8 mouse cellular contexts compared by ENCODE assay signal in genomic region chr19:46308303-46308702, GRCm38 (mm10). TPM values are rescaled to one million over a fixed set of nuclear protein-coding genes. Genes with fewer than 3 reads are reported as not detected.
A peak's percentile ranks its signal among the peaks of the same experiment; 100 is the strongest.
DNase-seq lines count a peak whose midpoint lies in the region; ATAC-seq lines count a peak whose summit lies in the region.

No protein-coding gene starts in this region.

- no peak overlapping the region for H3K9ac ChIP-seq in hindbrain, embryonic 15.5 days
- H3K9ac ChIP-seq in midbrain, embryonic 16.5 days (ENCODE audit: low read depth, low read length), result peak overlapping the region; percentile 73

- H3K27ac ChIP-seq in hindbrain, embryonic 15.5 days (replicated peaks), result no peak overlapping the region
- H3K27ac ChIP-seq in midbrain, embryonic 16.5 days (ENCODE audit: low read length), result no peak overlapping the region

- peak overlapping the region; percentile 88 for H3K4me2 ChIP-seq in hindbrain, embryonic 15.5 days
- H3K4me2 ChIP-seq in midbrain, embryonic 16.5 days (ENCODE audit: low read length), result peak overlapping the region; percentile 94

- WGBS in hindbrain, embryonic 15.5 days, result 52% methylated on average over 16 of the region's 16 CpGs
- WGBS in midbrain, embryonic 16.5 days, result 59% methylated on average over 16 of the region's 16 CpGs

- no peak for ATAC-seq in hindbrain, embryonic 15.5 days (ENCODE audit: low FRiP score, low read depth)
- no peak for ATAC-seq in midbrain, embryonic 16.5 days
- ATAC-seq in megakaryocyte progenitor cell, adult 5-6 weeks (replicated peaks; ENCODE audit: poor library complexity), result no peak

- H3K9me3 ChIP-seq in hindbrain, embryonic 15.5 days, result no peaks in the 10 kb centered on the region
- no peaks in the 10 kb centered on the region for H3K9me3 ChIP-seq in midbrain, embryonic 16.5 days (replicated peaks; ENCODE audit: control insufficient read depth, low read length, poor library complexity, severe bottlenecking)

- intact Hi-C loops in gastrocnemius, postnatal 14 days (cut with DNase I; ENCODE audit: low total_unique reads), result no loop called here

- peak; percentile 3 for DNase-seq in gastrocnemius, postnatal 14 days
- DNase-seq in gastrocnemius, adult 8-10 months (ENCODE audit: low spot score in 2 of 2), result no peak
- peak; percentile 2 for DNase-seq in right cerebral cortex, postnatal 25 days
- no peak for DNase-seq in right cerebral cortex, postnatal 14 days
- DNase-seq in T-cell, adult 2 months (ENCODE audit: low spot score), result no peak

- peaks cover 25% of the 10 kb centered on the region for H3K27me3 ChIP-seq in hindbrain, embryonic 15.5 days
- H3K27me3 ChIP-seq in midbrain, embryonic 16.5 days (ENCODE audit: control insufficient read depth, insufficient read depth, low read depth, low read length), result peaks cover 29% of the 10 kb centered on the region

- H3K4me3 ChIP-seq in hindbrain, embryonic 15.5 days, result peak overlapping the region; percentile 44; the same call in 1 of the 2 replicates
- H3K4me3 ChIP-seq in midbrain, embryonic 16.5 days (ENCODE audit: low read depth, low read length), result peak overlapping the region; percentile 48; the same call in 1 of the 2 replicates

- peaks cover 18% of the 10 kb centered on the region; the same call in 1 of the 2 replicates for H3K36me3 ChIP-seq in hindbrain, embryonic 15.5 days
- H3K36me3 ChIP-seq in midbrain, embryonic 16.5 days (ENCODE audit: control insufficient read depth, insufficient read depth, low read length), result peaks cover 14% of the 10 kb centered on the region

- peaks cover 22% of the 10 kb centered on the region for H3K4me1 ChIP-seq in hindbrain, embryonic 15.5 days (replicated peaks)
- H3K4me1 ChIP-seq in midbrain, embryonic 16.5 days (ENCODE audit: control insufficient read depth, insufficient read depth, low read length), result peaks cover 22% of the 10 kb centered on the region

RNA-seq across cellular contexts. Expression of gene Nfkb2, which starts 4.2 kb away (rescaled TPM):
- 10 to 100 TPM in 1 of 2 experiments, 1 to 10 TPM in 1; 9.6 to 10.4 TPM for total RNA-seq in gastrocnemius, postnatal 14 days (2021)
- total RNA-seq in gastrocnemius, adult 8-10 months (2022), result 10 to 100 TPM in 1 of 4 experiments, 1 to 10 TPM in 3; 8.7 to 10.5 (median 9.3) TPM
- polyA plus RNA-seq in hindbrain, embryonic 15.5 days (2015; fragmentation: Nextera tagmentation; extraction: Ambion mirVana), result 2.8 and 3.3 TPM in 2 replicates
- polyA plus RNA-seq in midbrain, embryonic 16.5 days (2015; fragmentation: Nextera tagmentation; extraction: Ambion mirVana), result 1.3 and 1.5 TPM in 2 replicates
- total RNA-seq in megakaryocyte progenitor cell, adult 5-6 weeks (2015), result 4.7 and 5.5 TPM in 2 replicates
- 4.0 and 5.0 TPM in 2 replicates for total RNA-seq in megakaryocyte progenitor cell, adult 5-6 weeks (2017)

RNA-seq across cellular contexts. Expression of gene Psd, which starts 18.7 kb away (rescaled TPM):
- 1 to 10 TPM; 1.4 to 1.9 TPM for total RNA-seq in gastrocnemius, postnatal 14 days (2021)
- under 1 TPM in 2 of 4 experiments, not detected in 2; 0.15 to 0.19 TPM for total RNA-seq in gastrocnemius, adult 8-10 months (2022)
- polyA plus RNA-seq in hindbrain, embryonic 15.5 days (2015; fragmentation: Nextera tagmentation; extraction: Ambion mirVana), result 119 and 145 TPM in 2 replicates
- 129 and 146 TPM in 2 replicates for polyA plus RNA-seq in midbrain, embryonic 16.5 days (2015; fragmentation: Nextera tagmentation; extraction: Ambion mirVana)
- 0.30 TPM in 1 of 2 replicates, not detected in the other for total RNA-seq in megakaryocyte progenitor cell, adult 5-6 weeks (2015)
- 0.12 and 0.84 TPM in 2 replicates for total RNA-seq in megakaryocyte progenitor cell, adult 5-6 weeks (2017)

RNA-seq across cellular contexts. Expression of gene Fbxl15, which starts 19.7 kb away (rescaled TPM):
- 1 to 10 TPM; 2.4 to 2.8 TPM for total RNA-seq in gastrocnemius, postnatal 14 days (2021)
- 1 to 10 TPM; 2.0 to 3.9 (median 3.0) TPM for total RNA-seq in gastrocnemius, adult 8-10 months (2022)
- 47.1 and 51.8 TPM in 2 replicates for polyA plus RNA-seq in hindbrain, embryonic 15.5 days (2015; fragmentation: Nextera tagmentation; extraction: Ambion mirVana)
- 49.5 and 51.3 TPM in 2 replicates for polyA plus RNA-seq in midbrain, embryonic 16.5 days (2015; fragmentation: Nextera tagmentation; extraction: Ambion mirVana)
- 0.72 and 1.4 TPM in 2 replicates for total RNA-seq in megakaryocyte progenitor cell, adult 5-6 weeks (2015)
- 0.71 and 2.7 TPM in 2 replicates for total RNA-seq in megakaryocyte progenitor cell, adult 5-6 weeks (2017)

RNA-seq across cellular contexts. Expression of gene Cuedc2, which starts 30.2 kb away (rescaled TPM):
- 10 to 100 TPM; 68.7 to 79.0 TPM for total RNA-seq in gastrocnemius, postnatal 14 days (2021)
- total RNA-seq in gastrocnemius, adult 8-10 months (2022), result 10 to 100 TPM; 57.5 to 66.3 (median 64.3) TPM
- polyA plus RNA-seq in hindbrain, embryonic 15.5 days (2015; fragmentation: Nextera tagmentation; extraction: Ambion mirVana), result 336 and 347 TPM in 2 replicates
- polyA plus RNA-seq in midbrain, embryonic 16.5 days (2015; fragmentation: Nextera tagmentation; extraction: Ambion mirVana), result 313 and 332 TPM in 2 replicates
- 41.4 and 42.1 TPM in 2 replicates for total RNA-seq in megakaryocyte progenitor cell, adult 5-6 weeks (2015)
- 148 and 184 TPM in 2 replicates for total RNA-seq in megakaryocyte progenitor cell, adult 5-6 weeks (2017)

RNA-seq across cellular contexts. Expression of gene Mfsd13a, which starts 32.6 kb away (rescaled TPM):
- total RNA-seq in gastrocnemius, postnatal 14 days (2021), result 1 to 10 TPM; 1.1 TPM
- 1 to 10 TPM; 1.1 to 2.2 (median 1.9) TPM for total RNA-seq in gastrocnemius, adult 8-10 months (2022)
- polyA plus RNA-seq in hindbrain, embryonic 15.5 days (2015; fragmentation: Nextera tagmentation; extraction: Ambion mirVana), result 12.3 and 12.5 TPM in 2 replicates
- polyA plus RNA-seq in midbrain, embryonic 16.5 days (2015; fragmentation: Nextera tagmentation; extraction: Ambion mirVana), result 10.7 and 11.8 TPM in 2 replicates
- total RNA-seq in megakaryocyte progenitor cell, adult 5-6 weeks (2015), result 65.8 and 66.4 TPM in 2 replicates
- 15.3 and 17.4 TPM in 2 replicates for total RNA-seq in megakaryocyte progenitor cell, adult 5-6 weeks (2017)

Comparison
In these comparisons a context has a peak if more than half of its experiments do, and no peak if none do; other contexts are left out.
1. DNase-seq: peak in gastrocnemius, postnatal 14 days (single experiment) and right cerebral cortex, postnatal 25 days (single experiment); none in gastrocnemius, adult 8-10 months (0 of 2), right cerebral cortex, postnatal 14 days (single experiment) and T-cell, adult 2 months (single experiment).